Mouse (Mus musculus) neural tube, embryonic 12.5 days (tissue): ENCODE measurements around the gene Raver1. TPM values are rescaled to one million over a fixed set of nuclear protein-coding genes. Genes with fewer than 3 reads are reported as not detected.

Source experiments
- ATAC-seq: fragments of 200-750 bp; cut with Nextera tagmentation; 2 replicates; pipeline ENCODE4 v1.8.0; 2017; ENCODE audit warnings: low read depth, mild to moderate bottlenecking, moderate TSS enrichment, moderate library complexity; ENCODE audit not compliant: low FRiP score
- H3K27ac ChIP-seq: fragments of 300-500 bp; sonication (generic); 2 replicates; pipeline ENCODE4 v1.5.1; 2016
- H3K27me3 ChIP-seq: fragments of 300-500 bp; sonication (generic); replicated peaks from 2 replicates; pipeline ENCODE4 v1.6.1; 2016; ENCODE audit warnings: mild to moderate bottlenecking
- H3K36me3 ChIP-seq: fragments of 300-500 bp; sonication (generic); 2 replicates; pipeline ENCODE4 v1.6.1; 2016; ENCODE audit warnings: mild to moderate bottlenecking
- H3K4me1 ChIP-seq: fragments of 300-500 bp; sonication (generic); 2 replicates; pipeline ENCODE4 v1.6.1; 2016
- H3K4me2 ChIP-seq: fragments of 300-500 bp; sonication (generic); replicated peaks from 2 replicates; pipeline ENCODE4 v1.6.1; 2016; ENCODE audit warnings: mild to moderate bottlenecking
- H3K4me3 ChIP-seq: fragments of 300-500 bp; sonication (generic); 2 replicates; pipeline ENCODE4 v1.5.1; 2016
- H3K9ac ChIP-seq: fragments of 300-500 bp; sonication (generic); 2 replicates; pipeline ENCODE4 v1.6.1; 2016; ENCODE audit warnings: mild to moderate bottlenecking
- H3K9me3 ChIP-seq: fragments of 300-500 bp; sonication (generic); 2 replicates; pipeline ENCODE4 v1.6.1; 2016; ENCODE audit warnings: mild to moderate bottlenecking
- WGBS: fragments of 180-500 bp; shearing (Covaris S2); methylation state at CpG from one replicate; pipeline ENCODE4 v1.1.7; 2016; 5-methylcytosine and 5-hydroxymethylcytosine counted together
- polyA plus RNA-seq: library from polyadenylated mRNA; unstranded; fragments of >200 nt; fragmentation: Nextera tagmentation; extraction: Ambion mirVana; gene quantifications from 2 replicates; pipeline ENCODE4 v1.2.1, GENCODE M21; 2016

The Raver1 gene
- polyA plus RNA-seq, 1 experiment from 2014 or later, result 63.4 TPM

GRCm38 (mm10) chr9:21034481-21035085 lies 57.2 kb downstream of the Raver1 start:
- Histone ChIP-seq H3K36me3 (no peaks in the 10 kb centered on the region), H3K4me1 (peaks cover 54% of the 10 kb centered on the region), H3K27me3 (peaks cover 96% of the 10 kb centered on the region), H3K9ac (no peak overlapping the region), H3K4me3 (no peak overlapping the region), H3K4me2 (peak overlapping the region; percentile 12; the same call in 1 of the 2 replicates), H3K9me3 (peaks cover 3% of the 10 kb centered on the region; the same call in 1 of the 2 replicates), H3K27ac (no peak overlapping the region)
- no peak for ATAC-seq
- 2% methylated on average over 17 of the region's 17 CpGs for WGBS

GRCm38 (mm10) chr9:21033136-21033535 lies 58.7 kb downstream of the Raver1 start:
- under 1% methylated on average over 34 of the region's 34 CpGs for WGBS
- Histone ChIP-seq H3K36me3 (no peaks in the 10 kb centered on the region), H3K4me2 (peak overlapping the region; percentile 84), H3K27me3 (peaks cover 95% of the 10 kb centered on the region), H3K9ac (no peak overlapping the region), H3K4me3 (peak overlapping the region; percentile 39), H3K9me3 (no peaks in the 10 kb centered on the region), H3K27ac (no peak overlapping the region), H3K4me1 (peaks cover 60% of the 10 kb centered on the region)
- no peak for ATAC-seq

GRCm38 (mm10) chr9:21032491-21032890 lies 59.3 kb downstream of the Raver1 start:
- no peak overlapping the region for H3K27ac ChIP-seq
- no peak overlapping the region for H3K9ac ChIP-seq
- no peak for ATAC-seq
- H3K9me3 ChIP-seq, result no peaks in the 10 kb centered on the region
- peaks cover 88% of the 10 kb centered on the region for H3K27me3 ChIP-seq
- H3K4me2 ChIP-seq, result peak overlapping the region; percentile 84
- H3K36me3 ChIP-seq, result no peaks in the 10 kb centered on the region
- 2% methylated on average over 7 of the region's 7 CpGs for WGBS
- H3K4me1 ChIP-seq, result peaks cover 58% of the 10 kb centered on the region
- peak overlapping the region; percentile 39; the same call in 1 of the 2 replicates for H3K4me3 ChIP-seq

GRCm38 (mm10) chr9:21031896-21032351 lies 59.9 kb downstream of the Raver1 start, which contains the start of gene Icam5:
Gene Icam5 (plus strand): TSS chr9:21032073.
- Histone ChIP-seq H3K36me3 (no peaks in the 10 kb centered on the region), H3K4me3 (peak within 1 kb of the TSS; percentile 39), H3K27ac (no peak within 1 kb of the TSS), H3K4me2 (peak within 1 kb of the TSS; percentile 84), H3K27me3 (peaks cover 83% of the 10 kb centered on the region), H3K9ac (peak within 1 kb of the TSS; percentile 50), H3K4me1 (peaks cover 53% of the 10 kb centered on the region), H3K9me3 (no peaks in the 10 kb centered on the region)
- peak; percentile 14; the same call in 1 of the 2 replicates for ATAC-seq
- WGBS, result under 1% methylated on average over 35 of the region's 35 CpGs

DNA sequence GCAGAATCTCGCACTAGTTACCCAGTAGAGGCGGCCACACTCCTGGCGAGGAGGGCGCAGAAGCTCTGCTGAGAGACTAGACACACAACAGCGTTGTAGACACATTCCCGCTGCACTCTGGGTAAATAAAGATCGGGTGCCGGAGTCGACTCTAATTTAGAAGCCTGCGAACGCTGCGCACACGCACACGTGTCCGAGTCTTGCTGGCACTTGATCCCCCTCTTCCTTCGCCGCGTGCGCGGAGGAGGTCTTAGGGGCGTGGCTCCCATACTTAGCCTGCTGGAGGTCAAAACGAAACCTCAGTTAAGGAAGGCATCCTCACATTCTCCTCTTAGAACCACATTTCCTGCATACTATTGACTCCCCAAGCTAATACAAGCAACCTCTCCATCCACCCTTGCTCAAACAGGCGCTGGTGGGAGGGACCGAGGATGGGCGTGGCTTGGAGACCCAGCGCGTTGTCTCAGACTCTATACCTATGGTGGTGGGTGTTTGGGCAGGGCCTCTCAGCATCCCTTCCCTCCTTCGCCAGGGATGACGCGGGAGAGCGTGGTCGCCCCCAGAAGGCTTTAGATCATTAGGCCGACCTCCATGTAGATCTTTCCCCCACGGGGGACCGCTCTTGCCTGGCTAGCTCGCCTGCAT lies 60.4 kb downstream of the Raver1 start:
- Histone ChIP-seq H3K9ac (peak overlapping the region; percentile 50; the same call in 1 of the 2 replicates), H3K9me3 (no peaks in the 10 kb centered on the region), H3K27me3 (peaks cover 81% of the 10 kb centered on the region), H3K4me2 (peak overlapping the region; percentile 84), H3K4me1 (peaks cover 49% of the 10 kb centered on the region), H3K36me3 (no peaks in the 10 kb centered on the region), H3K27ac (no peak overlapping the region), H3K4me3 (peak overlapping the region; percentile 37)
- peak; percentile 50 for ATAC-seq
- under 1% methylated on average over 36 of the region's 36 CpGs for WGBS

DNA sequence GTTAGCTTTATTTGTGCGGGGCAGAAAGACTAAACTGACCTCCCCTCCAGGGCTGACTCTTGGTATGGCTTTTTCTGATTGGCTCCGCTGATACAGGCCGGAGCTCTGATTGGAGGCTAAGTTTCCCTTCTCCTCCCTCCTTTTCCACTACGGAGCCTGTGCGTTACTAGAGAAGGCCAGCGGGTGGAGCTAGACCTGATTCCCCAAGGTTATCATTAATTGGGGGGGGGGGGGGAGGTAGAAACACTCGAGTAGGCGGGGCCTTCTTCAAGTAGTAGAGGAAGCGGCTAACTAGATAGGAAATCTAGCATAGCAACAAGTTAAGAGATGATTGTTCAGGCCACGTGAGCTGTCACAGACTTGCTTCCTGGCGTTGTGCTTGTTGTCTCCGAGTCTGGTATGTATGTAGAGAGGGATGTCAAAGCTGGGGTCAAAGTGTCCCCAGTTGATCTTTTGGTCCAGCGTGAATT lies 61.0 kb downstream of the Raver1 start:
- no peaks in the 10 kb centered on the region for H3K9me3 ChIP-seq
- peak overlapping the region; percentile 84 for H3K4me2 ChIP-seq
- no peak overlapping the region for H3K27ac ChIP-seq
- peaks cover 79% of the 10 kb centered on the region for H3K27me3 ChIP-seq
- under 1% methylated on average over 13 of the region's 13 CpGs for WGBS
- H3K4me3 ChIP-seq, result peak overlapping the region; percentile 37
- no peaks in the 10 kb centered on the region for H3K36me3 ChIP-seq
- H3K4me1 ChIP-seq, result peaks cover 49% of the 10 kb centered on the region
- H3K9ac ChIP-seq, result no peak overlapping the region
- peak; percentile 45; the same call in 1 of the 2 replicates for ATAC-seq

DNA sequence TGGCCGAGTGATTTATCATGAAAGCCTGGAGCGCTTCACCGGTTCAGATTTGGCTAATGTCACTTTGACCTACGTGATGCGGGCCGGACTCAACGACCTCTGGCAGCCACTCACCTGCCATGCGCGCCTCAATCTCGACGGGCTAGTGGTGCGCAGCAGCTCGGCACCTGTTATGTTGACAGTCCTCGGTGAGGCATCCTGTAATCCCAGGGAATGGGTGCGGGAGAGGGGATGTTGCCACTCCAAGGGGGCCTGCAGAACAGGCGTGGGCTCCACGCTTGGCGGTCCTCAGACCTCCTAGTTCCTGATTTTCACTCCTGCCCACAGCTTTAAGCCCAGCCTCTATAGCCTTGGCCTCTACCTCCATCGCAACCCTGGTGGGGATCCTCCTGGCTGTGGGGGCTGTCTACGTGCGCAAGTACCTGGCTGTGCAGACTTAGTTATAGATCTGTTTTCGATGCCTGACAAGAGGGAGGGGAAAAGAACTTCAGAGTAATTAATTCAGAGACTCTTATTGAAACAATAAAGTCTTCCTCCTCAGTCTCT lies 61.7 kb downstream of the Raver1 start:
- ATAC-seq, result no peak
- Histone ChIP-seq H3K4me2 (peak overlapping the region; percentile 84), H3K36me3 (no peaks in the 10 kb centered on the region), H3K27ac (no peak overlapping the region), H3K9me3 (no peaks in the 10 kb centered on the region), H3K9ac (no peak overlapping the region), H3K4me1 (peaks cover 49% of the 10 kb centered on the region), H3K4me3 (peak overlapping the region; percentile 15; the same call in 1 of the 2 replicates), H3K27me3 (peaks cover 72% of the 10 kb centered on the region)
- 27% methylated on average over 22 of the region's 22 CpGs for WGBS

DNA sequence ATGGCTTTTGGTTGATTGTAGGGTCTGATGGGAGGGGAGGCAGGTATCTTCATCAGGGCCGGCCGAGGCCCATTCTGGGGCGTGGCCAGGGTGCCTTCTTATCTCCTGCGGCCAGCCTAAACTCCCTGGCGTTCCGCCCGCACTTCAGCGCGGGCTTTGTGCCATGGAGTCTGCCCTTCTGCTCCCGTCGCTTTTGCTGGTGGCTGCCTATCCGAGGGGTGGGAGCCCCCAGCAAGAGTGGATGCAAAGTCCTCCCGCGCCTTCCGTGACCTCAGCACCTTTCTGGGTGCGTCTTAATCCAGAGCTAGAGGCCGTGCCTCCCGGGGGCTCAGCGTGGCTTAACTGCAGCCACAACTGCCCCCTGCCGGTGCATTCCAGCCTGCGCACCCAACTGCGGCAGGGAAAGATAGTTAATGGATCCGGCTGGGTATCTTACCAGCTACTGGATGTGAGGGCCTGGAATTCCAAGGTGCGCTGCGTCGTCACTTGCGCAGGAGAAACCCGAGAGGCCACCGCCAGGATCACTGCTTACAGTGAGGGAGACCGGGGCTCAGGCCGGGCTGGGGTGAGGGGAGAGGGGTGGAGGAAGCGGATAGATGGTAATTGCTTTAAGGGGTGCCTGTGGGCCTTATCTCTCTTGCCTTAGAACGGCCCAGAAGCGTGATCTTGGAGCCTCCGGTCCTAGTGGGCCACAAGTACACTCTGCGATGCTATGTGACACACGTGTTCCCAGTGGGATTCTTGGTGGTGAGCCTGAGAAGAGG lies 62.3 kb downstream of the Raver1 start, which contains the start of gene Icam4:
TSS of gene Icam4 (plus strand) at position 83 of the 764 bp plus-strand sequence.
- Histone ChIP-seq H3K4me2 (peak within 1 kb of the TSS; percentile 84), H3K9me3 (no peaks in the 10 kb centered on the region), H3K36me3 (no peaks in the 10 kb centered on the region), H3K4me3 (peak within 1 kb of the TSS; percentile 25), H3K9ac (peak within 1 kb of the TSS; percentile 33; the same call in 1 of the 2 replicates), H3K4me1 (peaks cover 49% of the 10 kb centered on the region), H3K27ac (no peak within 1 kb of the TSS), H3K27me3 (peaks cover 65% of the 10 kb centered on the region)
- ATAC-seq, result no peak
- 2% methylated on average over 37 of the region's 37 CpGs for WGBS

DNA sequence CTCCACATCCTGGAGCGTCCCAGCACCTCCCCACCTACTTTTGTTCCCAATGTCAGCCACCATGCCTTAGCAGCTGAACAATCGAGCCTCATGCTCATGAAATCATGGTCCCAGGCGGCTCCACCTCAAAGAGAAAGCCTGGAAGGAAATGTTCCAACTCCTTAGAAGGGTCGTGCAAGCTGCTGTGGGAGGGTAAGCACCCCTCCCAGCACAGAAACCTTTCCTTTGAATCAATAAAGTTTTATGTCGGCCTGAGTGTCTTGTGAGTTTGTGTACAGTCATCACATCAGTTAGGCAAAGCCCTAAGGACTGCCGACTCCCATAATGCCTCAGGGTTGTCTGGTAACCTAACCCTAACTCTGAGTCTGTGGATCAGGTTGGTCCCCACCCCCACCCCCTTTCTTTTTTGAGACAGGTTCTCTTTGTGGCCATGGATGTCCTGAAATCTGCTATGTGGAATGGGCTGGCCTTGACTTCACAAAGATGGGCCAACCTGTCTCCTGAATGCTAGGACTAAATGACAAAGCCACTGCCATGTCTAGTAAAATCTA lies 63.2 kb downstream of the Raver1 start:
- Histone ChIP-seq H3K4me2 (no peak overlapping the region), H3K9ac (no peak overlapping the region), H3K4me3 (no peak overlapping the region), H3K9me3 (no peaks in the 10 kb centered on the region), H3K27ac (no peak overlapping the region), H3K4me1 (peaks cover 48% of the 10 kb centered on the region), H3K27me3 (peaks cover 58% of the 10 kb centered on the region), H3K36me3 (no peaks in the 10 kb centered on the region)
- WGBS, result 59% methylated on average over 6 of the region's 6 CpGs
- ATAC-seq, result no peak

DNA sequence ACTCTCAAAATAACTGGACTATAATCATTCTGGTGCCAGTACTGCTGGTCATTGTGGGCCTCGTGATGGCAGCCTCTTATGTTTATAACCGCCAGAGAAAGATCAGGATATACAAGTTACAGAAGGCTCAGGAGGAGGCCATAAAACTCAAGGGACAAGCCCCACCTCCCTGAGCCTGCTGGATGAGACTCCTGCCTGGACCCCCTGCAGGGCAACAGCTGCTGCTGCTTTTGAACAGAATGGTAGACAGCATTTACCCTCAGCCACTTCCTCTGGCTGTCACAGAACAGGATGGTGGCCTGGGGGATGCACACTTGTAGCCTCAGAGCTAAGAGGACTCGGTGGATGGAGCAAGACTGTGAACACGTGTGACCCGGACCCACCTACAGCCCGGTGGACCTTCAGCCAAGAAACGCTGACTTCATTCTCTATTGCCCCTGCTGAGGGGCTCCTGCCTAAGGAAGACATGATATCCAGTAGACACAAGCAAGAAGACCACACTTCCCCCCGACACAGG lies 64.0 kb downstream of the Raver1 start:
- 34% methylated on average over 8 of the region's 8 CpGs for WGBS
- H3K27ac ChIP-seq, result no peak overlapping the region
- H3K9me3 ChIP-seq, result no peaks in the 10 kb centered on the region
- peaks cover 40% of the 10 kb centered on the region for H3K4me1 ChIP-seq
- H3K4me3 ChIP-seq, result no peak overlapping the region
- no peaks in the 10 kb centered on the region for H3K36me3 ChIP-seq
- peaks cover 50% of the 10 kb centered on the region for H3K27me3 ChIP-seq
- no peak overlapping the region for H3K9ac ChIP-seq
- no peak overlapping the region for H3K4me2 ChIP-seq
- ATAC-seq, result no peak

GRCm38 (mm10) chr9:21026849-21027248 lies 65.0 kb downstream of the Raver1 start:
- H3K27ac ChIP-seq, result no peak overlapping the region
- peaks cover 30% of the 10 kb centered on the region for H3K4me1 ChIP-seq
- H3K4me3 ChIP-seq, result no peak overlapping the region
- peaks cover 41% of the 10 kb centered on the region for H3K27me3 ChIP-seq
- no peak overlapping the region for H3K4me2 ChIP-seq
- no peak for ATAC-seq
- H3K9ac ChIP-seq, result no peak overlapping the region
- H3K9me3 ChIP-seq, result no peaks in the 10 kb centered on the region
- no peaks in the 10 kb centered on the region for H3K36me3 ChIP-seq
- 81% methylated on average over 12 of the region's 12 CpGs for WGBS
